Mouse (Mus musculus) liver, embryonic 12.5 days (tissue): Measurements from ENCODE around the gene Btnl10. TPM values are rescaled to one million over a fixed set of nuclear protein-coding genes. Genes with fewer than 3 reads are reported as not detected.
A peak's percentile ranks its signal among the peaks of the same experiment; 100 is the strongest.

Source experiments
- ATAC-seq: fragments of 200-750 bp; cut with Nextera tagmentation; 2 replicates; pipeline ENCODE4 v1.8.0; 2017; ENCODE audit warnings: moderate number of reproducible peaks, mild to moderate bottlenecking, moderate library complexity
- H3K27ac ChIP-seq: fragments of 300-500 bp; sonication (generic); 2 replicates; pipeline ENCODE4 v1.5.1; 2016; ENCODE audit warnings: mild to moderate bottlenecking
- H3K27me3 ChIP-seq: fragments of 300-500 bp; sonication (generic); replicated peaks from 2 replicates; pipeline ENCODE4 v1.6.1; 2016; ENCODE audit warnings: mild to moderate bottlenecking, moderate library complexity
- H3K36me3 ChIP-seq: fragments of 300-500 bp; sonication (generic); 2 replicates; pipeline ENCODE4 v1.6.1; 2016; ENCODE audit warnings: mild to moderate bottlenecking, moderate library complexity
- H3K4me1 ChIP-seq: fragments of 300-500 bp; sonication (generic); 2 replicates; pipeline ENCODE4 v1.6.1; 2016
- H3K4me2 ChIP-seq: fragments of 300-500 bp; sonication (generic); 2 replicates; pipeline ENCODE4 v1.6.1; 2016; ENCODE audit warnings: mild to moderate bottlenecking, moderate library complexity
- H3K4me3 ChIP-seq: fragments of 300-500 bp; sonication (generic); 2 replicates; pipeline ENCODE4 v1.5.1; 2016; ENCODE audit warnings: mild to moderate bottlenecking, moderate library complexity
- H3K9ac ChIP-seq: fragments of 300-500 bp; sonication (generic); 2 replicates; pipeline ENCODE4 v1.6.1; 2016; ENCODE audit warnings: mild to moderate bottlenecking, moderate library complexity
- H3K9me3 ChIP-seq: fragments of 300-500 bp; sonication (generic); replicated peaks from 2 replicates; pipeline ENCODE4 v1.6.1; 2016; ENCODE audit warnings: mild to moderate bottlenecking, moderate library complexity
- WGBS: fragments of 180-500 bp; shearing (Covaris S2); methylation state at CpG from one replicate; pipeline ENCODE4 v1.1.7; 2016; ENCODE audit not compliant: insufficient replicate concordance; 5-methylcytosine and 5-hydroxymethylcytosine counted together
- microRNA-seq: library from miRNA; unstranded; fragments of <30 nt; microRNA quantifications from one replicate; pipeline ENCODE4, GENCODE M21; 2017
- polyA plus RNA-seq: library from polyadenylated mRNA; unstranded; fragments of >200 nt; fragmentation: Nextera tagmentation; extraction: Ambion mirVana; gene quantifications from 2 replicates; pipeline ENCODE4 v1.2.1, GENCODE M21; 2016

Gene Btnl10
- polyA plus RNA-seq, 1 experiment from 2014 or later: 9.5 TPM

- Histone ChIP-seq H3K4me2 (no peak overlapping the region), H3K36me3 (peaks cover 7% of the 10 kb centered on the region; the same call in 1 of the 2 replicates), H3K27ac (no peak overlapping the region), H3K4me1 (peaks cover 53% of the 10 kb centered on the region), H3K4me3 (no peak overlapping the region), H3K9ac (no peak overlapping the region), H3K9me3 (peaks cover 8% of the 10 kb centered on the region; the same call in 1 of the 2 replicates), H3K27me3 (peaks cover 43% of the 10 kb centered on the region)
- ATAC-seq: no peak
- 68% methylated on average over 7 of the region's 7 CpGs for WGBS
Measured at GRCm38 (mm10) chr11:58964216-58964615, 46.5 kb downstream of the Btnl10 start.

- peaks cover 57% of the 10 kb centered on the region for H3K4me1 ChIP-seq
- no peak overlapping the region for H3K27ac ChIP-seq
- peaks cover 14% of the 10 kb centered on the region for H3K36me3 ChIP-seq
- 36% methylated on average over 12 of the region's 12 CpGs for WGBS
- ATAC-seq: peak; percentile 35; the same call in 1 of the 2 replicates
- 0 out of 2 replicates have a peak overlapping the region, but pooled peaks have one; percentile 21 for H3K4me2 ChIP-seq
- no peak overlapping the region for H3K4me3 ChIP-seq
- H3K9me3 ChIP-seq: peaks cover 8% of the 10 kb centered on the region; the same call in 1 of the 2 replicates
- H3K9ac ChIP-seq: no peak overlapping the region
- peaks cover 43% of the 10 kb centered on the region for H3K27me3 ChIP-seq
Measured at GRCm38 (mm10) chr11:58965001-58965760, 47.5 kb downstream of the Btnl10 start.

GRCm38 (mm10) chr11:58967346-58967745, 49.6 kb downstream of the Btnl10 start:
- no peak overlapping the region for H3K9ac ChIP-seq
- ATAC-seq: no peak
- peaks cover 36% of the 10 kb centered on the region for H3K36me3 ChIP-seq
- H3K27ac ChIP-seq: no peak overlapping the region
- peaks cover 53% of the 10 kb centered on the region for H3K4me1 ChIP-seq
- H3K27me3 ChIP-seq: peaks cover 29% of the 10 kb centered on the region
- 77% methylated on average over 1 of the region's 1 CpGs for WGBS
- H3K4me2 ChIP-seq: no peak overlapping the region
- no peak overlapping the region for H3K4me3 ChIP-seq
- H3K9me3 ChIP-seq: no peaks in the 10 kb centered on the region

- peaks cover 48% of the 10 kb centered on the region for H3K4me1 ChIP-seq
- H3K27ac ChIP-seq: no peak overlapping the region
- H3K9ac ChIP-seq: no peak overlapping the region
- H3K4me3 ChIP-seq: no peak overlapping the region
- peaks cover 40% of the 10 kb centered on the region for H3K36me3 ChIP-seq
- 58% methylated on average over 7 of the region's 7 CpGs for WGBS
- H3K9me3 ChIP-seq: no peaks in the 10 kb centered on the region
- peaks cover 17% of the 10 kb centered on the region for H3K27me3 ChIP-seq
- ATAC-seq: no peak
- no peak overlapping the region for H3K4me2 ChIP-seq
Measured at GRCm38 (mm10) chr11:58968551-58968950, 50.8 kb downstream of the Btnl10 start.

- Histone ChIP-seq H3K9ac (no peak overlapping the region), H3K27ac (no peak overlapping the region), H3K36me3 (peaks cover 40% of the 10 kb centered on the region), H3K4me1 (peaks cover 49% of the 10 kb centered on the region), H3K9me3 (no peaks in the 10 kb centered on the region), H3K27me3 (peaks cover 13% of the 10 kb centered on the region), H3K4me3 (no peak overlapping the region), H3K4me2 (no peak overlapping the region)
- 76% methylated on average over 8 of the region's 8 CpGs for WGBS
- ATAC-seq: no peak
Measured at GRCm38 (mm10) chr11:58969027-58969426, 51.3 kb downstream of the Btnl10 start.

- WGBS: 71% methylated on average over 6 of the region's 6 CpGs
- Histone ChIP-seq H3K4me2 (no peak overlapping the region), H3K4me1 (peaks cover 54% of the 10 kb centered on the region), H3K9me3 (no peaks in the 10 kb centered on the region), H3K4me3 (no peak overlapping the region), H3K36me3 (peaks cover 45% of the 10 kb centered on the region), H3K27ac (no peak overlapping the region), H3K27me3 (0 out of 2 replicates have a peak, but pooled peaks cover 7% of the 10 kb centered on the region), H3K9ac (no peak overlapping the region)
- ATAC-seq: no peak
Measured at GRCm38 (mm10) chr11:58969659-58970058, 52.0 kb downstream of the Btnl10 start.

- H3K4me2 ChIP-seq: no peak overlapping the region
- H3K27me3 ChIP-seq: no peaks in the 10 kb centered on the region
- no peak overlapping the region for H3K4me3 ChIP-seq
- no peak overlapping the region; the same call in 1 of the 2 replicates for H3K27ac ChIP-seq
- peaks cover 54% of the 10 kb centered on the region for H3K4me1 ChIP-seq
- 83% methylated on average over 21 of the region's 21 CpGs for WGBS
- peaks cover 50% of the 10 kb centered on the region for H3K36me3 ChIP-seq
- H3K9me3 ChIP-seq: no peaks in the 10 kb centered on the region
- H3K9ac ChIP-seq: no peak overlapping the region
- ATAC-seq: no peak
Measured at GRCm38 (mm10) chr11:58970831-58971530, 53.3 kb downstream of the Btnl10 start.

- no peak overlapping the region for H3K4me3 ChIP-seq
- no peaks in the 10 kb centered on the region for H3K9me3 ChIP-seq
- H3K4me2 ChIP-seq: no peak overlapping the region
- H3K9ac ChIP-seq: no peak overlapping the region
- peaks cover 49% of the 10 kb centered on the region for H3K4me1 ChIP-seq
- no peak for ATAC-seq
- 90% methylated on average over 3 of the region's 3 CpGs for WGBS
- H3K36me3 ChIP-seq: peaks cover 50% of the 10 kb centered on the region
- no peaks in the 10 kb centered on the region for H3K27me3 ChIP-seq
- no peak overlapping the region; the same call in 1 of the 2 replicates for H3K27ac ChIP-seq
Measured at GRCm38 (mm10) chr11:58971796-58972195, 54.1 kb downstream of the Btnl10 start.

- H3K9ac ChIP-seq: no peak overlapping the region
- H3K27ac ChIP-seq: no peak overlapping the region
- no peaks in the 10 kb centered on the region for H3K9me3 ChIP-seq
- H3K36me3 ChIP-seq: peaks cover 42% of the 10 kb centered on the region
- no peak for ATAC-seq
- no peak overlapping the region for H3K4me2 ChIP-seq
- no peak overlapping the region for H3K4me3 ChIP-seq
- no peaks in the 10 kb centered on the region for H3K27me3 ChIP-seq
- H3K4me1 ChIP-seq: peaks cover 50% of the 10 kb centered on the region
- 55% methylated on average over 3 of the region's 3 CpGs for WGBS
Measured at GRCm38 (mm10) chr11:58974414-58974813, 56.7 kb downstream of the Btnl10 start.

Small RNA genes lying within 50 kb of the gene (microRNA-seq; reads per million reads assigned to microRNA genes)
- 2.1 reads per million for gene Gm44313

Other genes starting within 250 kb of the Btnl10 start
- not detected in 2 replicates for gene Olfr320, start 236.8 kb upstream of the Btnl10 start, polyA plus RNA-seq
- not detected in 2 replicates for gene Olfr319, start 218.7 kb upstream of the Btnl10 start, polyA plus RNA-seq
- not detected in 2 replicates for gene Olfr318, start 193.9 kb upstream of the Btnl10 start, polyA plus RNA-seq
- not detected in 2 replicates for gene Olfr317, start 178.7 kb upstream of the Btnl10 start, polyA plus RNA-seq
- gene Olfr316, start 165.2 kb upstream of the Btnl10 start, polyA plus RNA-seq: not detected in 2 replicates
- gene Olfr315, start 144.7 kb upstream of the Btnl10 start, polyA plus RNA-seq: not detected in 2 replicates
- gene Olfr314, start 135.0 kb upstream of the Btnl10 start, polyA plus RNA-seq: not detected in 2 replicates
- 0.31 TPM in 1 of 2 replicates, not detected in the other for gene Fam183b, start 115.9 kb upstream of the Btnl10 start, polyA plus RNA-seq
- gene Olfr313, start 102.9 kb upstream of the Btnl10 start, polyA plus RNA-seq: not detected in 2 replicates
- gene Olfr312, start 88.7 kb upstream of the Btnl10 start, polyA plus RNA-seq: not detected in 2 replicates
- not detected in 2 replicates for gene Olfr311, start 78.7 kb upstream of the Btnl10 start, polyA plus RNA-seq
- gene Gm12258, start 70.8 kb upstream of the Btnl10 start, polyA plus RNA-seq: 2.5 and 2.8 TPM in 2 replicates
- gene 2810021J22Rik, start 50.7 kb upstream of the Btnl10 start, polyA plus RNA-seq: 3.2 and 3.6 TPM in 2 replicates
- gene Zfp39, start 13.7 kb upstream of the Btnl10 start, polyA plus RNA-seq: 6.1 and 7.1 TPM in 2 replicates
- gene Rnf187, start 21.0 kb downstream of the Btnl10 start, polyA plus RNA-seq: 200 and 207 TPM in 2 replicates
- gene Hist3h2ba, start 31.0 kb downstream of the Btnl10 start, polyA plus RNA-seq: 5.3 and 5.7 TPM in 2 replicates
- gene Hist3h2a, start 36.8 kb downstream of the Btnl10 start, polyA plus RNA-seq: 14.3 and 16.9 TPM in 2 replicates
- 0.07 and 0.13 TPM in 2 replicates for gene Trim17, start 36.8 kb downstream of the Btnl10 start, polyA plus RNA-seq
- gene Trim11, start 60.2 kb downstream of the Btnl10 start, polyA plus RNA-seq: 11.2 and 11.5 TPM in 2 replicates
- gene Obscn, start 218.5 kb downstream of the Btnl10 start, polyA plus RNA-seq: 0.42 and 0.51 TPM in 2 replicates
- 14.2 and 14.5 TPM in 2 replicates for gene Iba57, start 245.8 kb downstream of the Btnl10 start, polyA plus RNA-seq